Mouse (Mus musculus): ENCODE data around the gene March10.

DNA sequence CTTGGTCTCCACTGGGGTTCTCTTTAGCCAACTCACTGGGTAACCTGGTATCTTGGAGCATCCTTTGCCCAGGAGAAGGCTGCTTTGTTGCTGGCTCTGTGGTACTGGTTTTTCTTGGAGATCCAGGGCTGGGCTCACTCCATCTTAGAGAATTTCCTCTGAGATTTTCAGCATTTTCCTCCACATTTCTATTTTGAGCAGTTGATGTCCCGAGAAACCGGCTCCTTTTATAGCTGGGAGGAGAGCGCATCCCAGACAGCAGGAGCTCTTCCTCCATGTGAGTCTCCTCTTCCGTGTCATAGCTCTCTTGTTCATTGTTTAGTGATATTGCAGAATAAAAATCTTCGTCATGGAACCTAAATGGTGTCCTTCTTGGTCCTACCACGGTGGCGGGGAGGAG is 66.2 kb downstream of the March10 start:
- TF ChIP-seq CTCF (IDR thresholded peaks at IDR 0.05; ENCODE audit: low read depth) (no peak), EP300 (optimal IDR thresholded peaks at IDR 0.05) (no peak)

All from stomach, postnatal 0 days (tissue).